Comparison of ENCODE assay signal across 11 mouse cellular contexts in genomic region chr1:86021365-86021989, GRCm38 (mm10). TPM values are rescaled to one million over a fixed set of nuclear protein-coding genes. Genes with fewer than 3 reads are reported as not detected.
A peak's percentile ranks its signal among the peaks of the same experiment; 100 is the strongest.
DNase-seq lines count a peak whose midpoint lies in the region; ATAC-seq and TF ChIP-seq lines count a peak whose summit lies in the region.
"Had no signal": no experiment of that assay in that cellular context is flagged by ENCODE, and none has a peak within 500 bp of the region (broad histone marks: within the 10 kb centered on the region; RNA-seq: fewer than 3 reads in every experiment).

No protein-coding gene starts in this region.

- 75% methylated on average over 11 of the region's 11 CpGs for WGBS in cerebellum, adult 2 months

- TF ChIP-seq POLR2A in cerebellum, adult 2 months (IDR thresholded peaks at IDR 0.05; ENCODE audit: borderline replicate concordance, insufficient read depth, low read length), result no peak

- no peak overlapping the region for H3K27ac ChIP-seq in cerebellum, adult 2 months (ENCODE audit: insufficient read depth, low read length)
- H3K27ac ChIP-seq: macrophage had no signal

- intact Hi-C loops in left cerebral cortex, postnatal 14 days (cut with DNase I), result no loop called here
- intact Hi-C loops in gastrocnemius, postnatal 36 days (cut with DNase I), result no loop called here

- no peaks in the 10 kb centered on the region; the same call in 1 of the 2 replicates for H3K27me3 ChIP-seq in cerebellum, adult 2 months (ENCODE audit: control insufficient read depth, insufficient read depth, low read length)

- TF ChIP-seq CTCF in cerebellum, adult 2 months (IDR thresholded peaks at IDR 0.05; ENCODE audit: borderline replicate concordance, insufficient read depth, low read depth, low read length), result peak; percentile 17; the same call in 1 of the 2 replicates

- ATAC-seq in erythroid progenitor cell, adult 5-6 weeks (replicated peaks; ENCODE audit: low FRiP score, poor library complexity, severe bottlenecking), result no peak

- DNase-seq in cerebellum, adult 2 months, result no peak
- DNase-seq in cerebellum, postnatal 4 days (ENCODE audit: low spot score in 2 of 2), result no peak
- peak; percentile 26 to 71 for DNase-seq in left cerebral cortex, postnatal 14 days (ENCODE audit: low spot score in 2 of 2)
- no peak for DNase-seq in left cerebral cortex, adult 18-20 months (ENCODE audit: low spot score in 2 of 2)
- peak; percentile 74 for DNase-seq in ES-CJ7 (ENCODE audit: low read depth, low spot score)
- DNase-seq in right cerebral cortex, postnatal 10 days (ENCODE audit: low spot score in 2 of 2), result peak; percentile 42 to 43
- DNase-seq in gastrocnemius, postnatal 36 days, result no peak

- no peaks in the 10 kb centered on the region for H3K4me1 ChIP-seq in cerebellum, adult 2 months (ENCODE audit: control insufficient read depth, insufficient read depth, low read length)

- H3K4me3 ChIP-seq in cerebellum, adult 2 months (replicated peaks; ENCODE audit: insufficient read depth, low read depth, low read length), result no peak overlapping the region

RNA-seq across cellular contexts. Expression of gene Spata3, which starts 4.9 kb away (rescaled TPM):
- 0.95 and 1.0 TPM in 2 replicates for polyA plus RNA-seq in cerebellum, adult 2 months (2012; rRNA removed)
- total RNA-seq in left cerebral cortex, postnatal 14 days (2021), result under 1 TPM; 0.46 to 0.47 TPM
- total RNA-seq in left cerebral cortex, adult 18-20 months (2021), result under 1 TPM; 0.37 to 0.79 TPM
- total RNA-seq in erythroid progenitor cell, adult 5-6 weeks (2015; ENCODE audit: low replicate concordance), result not detected in 2 replicates
- not detected in 2 replicates for total RNA-seq in erythroid progenitor cell, adult 5-6 weeks (2017; ENCODE audit: low replicate concordance)
- not detected for total RNA-seq in gastrocnemius, postnatal 36 days (2021)
- total RNA-seq: adrenal gland, postnatal 4 days had no signal
- polyA plus RNA-seq: heart, embryonic 14.5 days; macrophage had no signal

RNA-seq across cellular contexts. Expression of gene 2810459M11Rik, which starts 24.2 kb away (rescaled TPM):
- polyA plus RNA-seq in cerebellum, adult 2 months (2012; rRNA removed), result 6.0 and 6.9 TPM in 2 replicates
- total RNA-seq in left cerebral cortex, postnatal 14 days (2021), result 1 to 10 TPM; 5.2 to 7.5 TPM
- 10 to 100 TPM; 10.8 to 10.9 TPM for total RNA-seq in left cerebral cortex, adult 18-20 months (2021)
- not detected in 2 replicates for total RNA-seq in erythroid progenitor cell, adult 5-6 weeks (2015; ENCODE audit: low replicate concordance)
- not detected in 2 replicates for total RNA-seq in erythroid progenitor cell, adult 5-6 weeks (2017; ENCODE audit: low replicate concordance)
- not detected for total RNA-seq in gastrocnemius, postnatal 36 days (2021)
- polyA plus RNA-seq: macrophage had no signal

RNA-seq across cellular contexts. Expression of gene Psmd1, which starts 42.7 kb away (rescaled TPM):
- polyA plus RNA-seq in cerebellum, adult 2 months (2012; rRNA removed), result 81.1 and 84.2 TPM in 2 replicates
- 100 to 1,000 TPM; 110 to 112 TPM for total RNA-seq in left cerebral cortex, postnatal 14 days (2021)
- 100 to 1,000 TPM; 114 to 115 TPM for total RNA-seq in left cerebral cortex, adult 18-20 months (2021)
- total RNA-seq in erythroid progenitor cell, adult 5-6 weeks (2015; ENCODE audit: low replicate concordance), result 54.8 and 84.7 TPM in 2 replicates
- total RNA-seq in erythroid progenitor cell, adult 5-6 weeks (2017; ENCODE audit: low replicate concordance), result 83.6 and 94.6 TPM in 2 replicates
- 100 to 1,000 TPM; 104 to 108 TPM for total RNA-seq in gastrocnemius, postnatal 36 days (2021)

Comparison
In these comparisons a context has a peak if more than half of its experiments do, and no peak if none do; other contexts are left out.
1. DNase-seq: peak in left cerebral cortex, postnatal 14 days (2 of 2), ES-CJ7 (single experiment) and right cerebral cortex, postnatal 10 days (2 of 2); none in cerebellum, adult 2 months (0 of 2), cerebellum, postnatal 4 days (0 of 2), left cerebral cortex, adult 18-20 months (0 of 2) and gastrocnemius, postnatal 36 days (0 of 2).
2. RNA of gene 2810459M11Rik, which starts 24.2 kb away (total RNA-seq): 10.8 to 10.9 TPM in left cerebral cortex, adult 18-20 months and 5.2 to 7.5 TPM in left cerebral cortex, postnatal 14 days; not detected in gastrocnemius, postnatal 36 days and not detected in erythroid progenitor cell, adult 5-6 weeks; every median in the first group is over 4 times any median in the second.